Mouse (Mus musculus): ENCODE data around the gene Cr2.

- TF ChIP-seq GATA1 (IDR thresholded peaks at IDR 0.05; ENCODE audit: borderline replicate concordance, low read length) (no peak), CTCF (IDR thresholded peaks at IDR 0.05; ENCODE audit: low read depth, low read length) (no peak), POLR2AphosphoS5 (IDR thresholded peaks at IDR 0.05; ENCODE audit: insufficient replicate concordance, low read depth, low read length) (no peak)
Observed at GRCm38 (mm10) chr1:195100693-195101092, 75.8 kb downstream of the Cr2 start.

Measured in G1E (cell line).